Mouse (Mus musculus) olfactory bulb, adult 2 months (tissue): ENCODE data around the gene Vmn1r48. TPM values are rescaled to one million over a fixed set of nuclear protein-coding genes. Genes with fewer than 3 reads are reported as not detected.
"Not testable (repeated sequence)": the region's sequence is repeated elsewhere in the genome, so short reads cannot be mapped to it uniquely, and the experiment has no call there.

Experiments used
- H3K27ac ChIP-seq: fragments of 200-500 bp; 2 replicates; pipeline ENCODE4 v1.5.1; 2012; ENCODE audit warnings: low read depth, low read length; ENCODE audit not compliant: insufficient read depth
- H3K4me1 ChIP-seq: fragments of 200-500 bp; 2 replicates; pipeline ENCODE4 v1.6.1; 2012; ENCODE audit warnings: low read length; ENCODE audit not compliant: control insufficient read depth, insufficient read depth
- H3K4me3 ChIP-seq: fragments of 200-500 bp; 2 replicates; pipeline ENCODE4 v1.5.1; 2012; ENCODE audit warnings: mild to moderate bottlenecking, low read depth, low read length, moderate library complexity; ENCODE audit not compliant: insufficient read depth
- CTCF ChIP-seq: fragments of 200-500 bp; IDR thresholded peaks from 2 replicates; pipeline ENCODE4 v1.5.1; 2012; ENCODE audit warnings: low read depth, mild to moderate bottlenecking, low read length, moderate library complexity; ENCODE audit not compliant: insufficient read depth
- POLR2A ChIP-seq: fragments of 200-500 bp; IDR thresholded peaks from 2 replicates; pipeline ENCODE4 v1.6.1; 2012; ENCODE audit warnings: mild to moderate bottlenecking, low read depth, low read length, moderate library complexity; ENCODE audit not compliant: insufficient read depth
- WGBS: fragments of 180-500 bp; shearing (Covaris S2); methylation state at CpG from one replicate; pipeline ENCODE4 v1.1.7; 2018; 5-methylcytosine and 5-hydroxymethylcytosine counted together
- polyA plus RNA-seq: library from polyadenylated mRNA; stranded (reverse); fragments of >200 nt; gene quantifications from 2 replicates; pipeline ENCODE4 v1.2.4, GENCODE M21; 2012; ENCODE audit warnings: low replicate concordance; ENCODE audit not compliant: missing spikeins, insufficient read depth, insufficient read length

The Vmn1r48 gene
- not detected in 2 replicates for polyA plus RNA-seq

DNA sequence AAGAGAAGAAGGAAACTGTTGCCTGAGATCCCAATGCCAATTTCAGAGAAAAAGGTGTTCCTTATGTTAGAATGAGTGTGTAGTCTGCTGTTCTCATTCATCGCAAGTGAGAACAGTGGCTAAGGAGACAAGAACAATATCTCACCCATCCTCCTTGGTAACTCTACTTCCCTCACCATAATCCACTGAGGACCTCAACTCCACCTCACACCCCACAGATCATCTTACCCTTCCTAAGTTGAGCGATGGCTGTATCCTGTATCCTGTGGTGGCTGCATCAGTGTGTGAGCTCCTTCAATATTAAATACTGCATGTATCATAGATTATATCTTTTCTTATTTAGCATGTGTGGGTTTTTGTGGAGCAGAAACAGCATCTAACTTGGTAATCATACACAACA lies at the start of gene Vmn1r48:
Vmn1r48 (minus strand) TSS at position 101 of the 400 bp plus-strand sequence.
- WGBS: no CpG with 5 or more reads among the region's 2 CpGs
- not testable (repeated sequence) for H3K4me3 ChIP-seq

DNA sequence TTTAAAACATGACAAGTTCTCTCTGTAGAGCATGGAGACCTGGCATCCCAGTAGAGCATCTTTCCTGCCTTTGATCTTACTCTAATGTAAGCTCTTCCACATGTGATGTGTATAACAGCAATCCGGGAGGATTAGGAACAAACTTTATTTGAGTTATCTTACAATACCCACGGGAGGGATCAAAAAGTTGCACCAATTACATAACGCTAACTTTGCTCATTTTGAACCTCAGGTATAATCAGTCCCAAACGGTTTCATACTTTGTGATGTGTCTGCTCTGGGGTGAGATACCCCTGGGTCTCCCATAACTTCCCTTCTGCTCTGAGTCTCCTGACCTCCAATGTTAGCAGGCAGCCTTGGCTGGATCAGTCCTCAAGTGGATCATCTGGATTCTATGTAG lies 41.8 kb upstream of the Vmn1r48 start, which contains the start of gene Vmn1r49:
Vmn1r49 (minus strand) TSS at position 101 of the 400 bp plus-strand sequence.
- 77% methylated on average over 4 of the region's 4 CpGs for WGBS
- TF ChIP-seq CTCF (no peak), POLR2A (no peak)
- H3K4me3 ChIP-seq: no peak within 1 kb of the TSS
- no peaks in the 10 kb centered on the region for H3K4me1 ChIP-seq
- H3K27ac ChIP-seq: no peak within 1 kb of the TSS

More for the DNA sequence above, at the start of gene Vmn1r48:
- not testable (repeated sequence) for H3K4me1 ChIP-seq, H3K27ac ChIP-seq

DNA sequence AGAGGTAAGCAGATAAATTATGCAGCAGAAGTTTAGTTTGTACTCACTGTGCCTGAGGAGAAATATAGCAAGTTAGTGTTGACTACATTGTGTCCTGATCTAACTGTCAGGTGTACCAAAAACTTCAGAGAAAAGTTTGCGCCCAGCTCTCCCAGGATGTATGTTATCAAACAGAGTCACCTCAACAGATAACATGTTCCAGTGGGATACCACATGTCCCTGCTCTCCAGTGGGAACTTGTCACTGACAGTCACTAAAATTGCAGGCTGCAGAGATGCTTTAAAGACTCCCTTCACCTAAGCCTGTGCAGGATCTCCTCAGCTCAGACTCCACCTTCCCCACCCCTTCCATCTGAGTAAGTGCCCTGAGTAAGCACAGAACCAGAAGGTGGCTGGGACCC lies 20.8 kb downstream of the Vmn1r48 start, which contains the start of gene Vmn1r47:
Vmn1r47 (plus strand) TSS at position 301 of the 400 bp plus-strand sequence.
- 94% methylated on average over 1 of the region's 1 CpGs for WGBS
- H3K4me1 ChIP-seq, H3K4me3 ChIP-seq, H3K27ac ChIP-seq: not testable (repeated sequence)

DNA sequence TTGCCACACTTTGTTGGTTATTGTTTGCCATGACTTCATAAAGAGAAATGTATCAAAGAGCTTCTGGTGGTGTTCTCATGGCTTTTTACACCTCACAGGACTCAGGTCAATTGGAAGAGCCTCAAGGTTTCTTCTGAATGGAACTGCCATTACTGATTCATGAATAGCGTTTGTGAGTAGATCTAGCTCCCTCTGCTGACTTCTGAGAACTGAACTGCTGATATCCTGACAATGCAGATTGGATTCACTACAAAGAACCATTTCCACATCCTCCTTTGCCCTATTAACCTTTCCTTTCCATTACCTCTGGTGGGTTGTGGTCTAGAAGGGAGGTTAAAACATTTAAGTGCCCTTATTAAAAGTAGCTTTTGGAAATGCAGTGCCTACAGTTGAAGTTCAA lies 50.7 kb downstream of the Vmn1r48 start:
- no peak for TF ChIP-seq CTCF
- TF ChIP-seq POLR2A: no peak
- no peaks in the 10 kb centered on the region for H3K4me1 ChIP-seq
- no peak overlapping the region for H3K27ac ChIP-seq
- WGBS: 26% methylated on average over 1 of the region's 1 CpGs
- no peak overlapping the region for H3K4me3 ChIP-seq

Other genes starting within 250 kb of the Vmn1r48 start
- not detected in 2 replicates for gene Vmn1r42, start 160.4 kb downstream of the Vmn1r48 start, polyA plus RNA-seq
- gene Vmn1r43, start 160.4 kb downstream of the Vmn1r48 start, polyA plus RNA-seq: not detected in 2 replicates
- gene Vmn1r44, start 153.2 kb downstream of the Vmn1r48 start, polyA plus RNA-seq: not detected in 2 replicates
- not detected in 2 replicates for gene Vmn1r45, start 96.2 kb downstream of the Vmn1r48 start, polyA plus RNA-seq
- gene Vmn1r46, start 67.5 kb downstream of the Vmn1r48 start, polyA plus RNA-seq: not detected in 2 replicates
- gene Vmn1r47, start 20.7 kb downstream of the Vmn1r48 start, polyA plus RNA-seq: not detected in 2 replicates
- not detected in 2 replicates for gene Vmn1r49, start 41.7 kb upstream of the Vmn1r48 start, polyA plus RNA-seq
- gene Vmn1r50, start 64.6 kb upstream of the Vmn1r48 start, polyA plus RNA-seq: not detected in 2 replicates
- gene Vmn1r51, start 85.8 kb upstream of the Vmn1r48 start, polyA plus RNA-seq: not detected in 2 replicates
- not detected in 2 replicates for gene Vmn1r52, start 138.0 kb upstream of the Vmn1r48 start, polyA plus RNA-seq
- gene V1ra8, start 166.0 kb upstream of the Vmn1r48 start, polyA plus RNA-seq: not detected in 2 replicates
- gene Vmn1r53, start 187.6 kb upstream of the Vmn1r48 start, polyA plus RNA-seq: not detected in 2 replicates
- not detected in 2 replicates for gene Vmn1r54, start 209.5 kb upstream of the Vmn1r48 start, polyA plus RNA-seq